ENCODE assay signal across 8 mouse cellular contexts in genomic region chr6:49208297-49208930, GRCm38 (mm10). TPM values are rescaled to one million over a fixed set of nuclear protein-coding genes. Genes with fewer than 3 reads are reported as not detected.
DNase-seq lines count a peak whose midpoint lies in the region; ATAC-seq and TF ChIP-seq lines count a peak whose summit lies in the region.

No protein-coding gene starts in this region.

- peak overlapping the region; percentile 23 for H3K4me2 ChIP-seq in hindbrain, postnatal 0 days (ENCODE audit: low read depth, low read length)
- no peak overlapping the region for H3K4me2 ChIP-seq in forebrain, embryonic 16.5 days (ENCODE audit: low read length)

- H3K4me3 ChIP-seq in kidney, adult 2 months (ENCODE audit: insufficient read depth, low read depth, low read length) = no peak overlapping the region
- H3K4me3 ChIP-seq in bone marrow macrophage, adult 2 months (ENCODE audit: insufficient read depth, low read length) = peak overlapping the region; percentile 53
- no peak overlapping the region for H3K4me3 ChIP-seq in hindbrain, postnatal 0 days (ENCODE audit: low read length)
- peak overlapping the region; percentile 74 for H3K4me3 ChIP-seq in megakaryocyte, embryonic 14.5 days (replicated peaks)
- no peak overlapping the region for H3K4me3 ChIP-seq in forebrain, embryonic 16.5 days (replicated peaks; ENCODE audit: low read length)

- WGBS in kidney, adult 2 months = 36% methylated on average over 8 of the region's 8 CpGs
- 55% methylated on average over 8 of the region's 8 CpGs for WGBS in hindbrain, postnatal 0 days
- 70% methylated on average over 8 of the region's 8 CpGs for WGBS in forebrain, embryonic 16.5 days

- H3K9me3 ChIP-seq in hindbrain, postnatal 0 days (ENCODE audit: low read length) = no peaks in the 10 kb centered on the region
- no peaks in the 10 kb centered on the region for H3K9me3 ChIP-seq in megakaryocyte, embryonic 14.5 days
- no peaks in the 10 kb centered on the region for H3K9me3 ChIP-seq in forebrain, embryonic 16.5 days (ENCODE audit: control insufficient read depth, low read length)

- H3K27me3 ChIP-seq in kidney, adult 2 months (replicated peaks; ENCODE audit: control insufficient read depth, insufficient read depth, low read length) = peaks cover 1% of the 10 kb centered on the region; the same call in 1 of the 2 replicates
- no peaks in the 10 kb centered on the region for H3K27me3 ChIP-seq in hindbrain, postnatal 0 days (ENCODE audit: insufficient read depth, low read length)
- H3K27me3 ChIP-seq in megakaryocyte, embryonic 14.5 days (replicated peaks) = no peaks in the 10 kb centered on the region
- H3K27me3 ChIP-seq in forebrain, embryonic 16.5 days (replicated peaks; ENCODE audit: control insufficient read depth, insufficient read depth, low read length) = no peaks in the 10 kb centered on the region

- peak; percentile 52; the same call in 1 of the 2 replicates for ATAC-seq in hindbrain, postnatal 0 days
- no peak for ATAC-seq in forebrain, embryonic 16.5 days

- TF ChIP-seq CTCF in kidney, adult 2 months (conservative IDR thresholded peaks at IDR 0.05; ENCODE audit: insufficient read depth, insufficient read length, low read depth, low read length) = peak; percentile 29; the same call in 1 of the 2 replicates
- TF ChIP-seq CTCF in bone marrow macrophage, adult 2 months (IDR thresholded peaks at IDR 0.05; ENCODE audit: low read depth, low read length) = no peak
- TF ChIP-seq CTCF in hindbrain, postnatal 0 days (IDR thresholded peaks at IDR 0.05; ENCODE audit: low read depth) = peak; percentile 76

- H3K9ac ChIP-seq in hindbrain, postnatal 0 days (replicated peaks; ENCODE audit: low read length) = no peak overlapping the region
- H3K9ac ChIP-seq in forebrain, embryonic 16.5 days (replicated peaks; ENCODE audit: low read depth, low read length) = no peak overlapping the region

- no peak for TF ChIP-seq POLR2A in kidney, adult 2 months (IDR thresholded peaks at IDR 0.05; ENCODE audit: low read depth, low read length)
- TF ChIP-seq POLR2A in bone marrow macrophage, adult 2 months (IDR thresholded peaks at IDR 0.05; ENCODE audit: borderline replicate concordance, low read depth, low read length) = no peak

- no peaks in the 10 kb centered on the region; the same call in 1 of the 2 replicates for H3K4me1 ChIP-seq in kidney, adult 2 months (ENCODE audit: control insufficient read depth, insufficient read depth, low read length)
- H3K4me1 ChIP-seq in bone marrow macrophage, adult 2 months (ENCODE audit: control insufficient read depth, insufficient read depth, low read length) = peaks cover 42% of the 10 kb centered on the region
- peaks cover 11% of the 10 kb centered on the region for H3K4me1 ChIP-seq in hindbrain, postnatal 0 days (ENCODE audit: insufficient read depth, low read length)
- H3K4me1 ChIP-seq in megakaryocyte, embryonic 14.5 days = peaks cover 65% of the 10 kb centered on the region
- H3K4me1 ChIP-seq in forebrain, embryonic 16.5 days (replicated peaks; ENCODE audit: control insufficient read depth, insufficient read depth, low read length) = peaks cover 39% of the 10 kb centered on the region

- H3K27ac ChIP-seq in kidney, adult 2 months (ENCODE audit: insufficient read depth, low read depth, low read length) = no peak overlapping the region
- H3K27ac ChIP-seq in bone marrow macrophage, adult 2 months (ENCODE audit: insufficient read depth, low read depth, low read length) = peak overlapping the region; percentile 90
- no peak overlapping the region for H3K27ac ChIP-seq in hindbrain, postnatal 0 days
- no peak overlapping the region for H3K27ac ChIP-seq in forebrain, embryonic 16.5 days (ENCODE audit: low read length)

- H3K36me3 ChIP-seq in kidney, adult 2 months (ENCODE audit: control insufficient read depth, insufficient read depth, low read length) = no peaks in the 10 kb centered on the region
- H3K36me3 ChIP-seq in hindbrain, postnatal 0 days (ENCODE audit: insufficient read depth, low read length) = no peaks in the 10 kb centered on the region
- peaks cover 41% of the 10 kb centered on the region for H3K36me3 ChIP-seq in megakaryocyte, embryonic 14.5 days (replicated peaks; ENCODE audit: low read length)
- H3K36me3 ChIP-seq in forebrain, embryonic 16.5 days (ENCODE audit: control insufficient read depth, insufficient read depth) = 0 out of 2 replicates have a peak, but pooled peaks cover 7% of the 10 kb centered on the region

- DNase-seq in kidney, adult 2 months = peak; percentile 54
- DNase-seq in kidney, adult 11 months = no peak
- peak; percentile 67 for DNase-seq in hindbrain, postnatal 0 days (ENCODE audit: low spot score)
- no peak for DNase-seq in urinary bladder, postnatal 36 days (ENCODE audit: low spot score in 2 of 2)
- no peak for DNase-seq in adrenal gland, postnatal 4 days (ENCODE audit: low spot score in 2 of 2)

RNA-seq across cellular contexts. Expression of gene Igf2bp3, which starts 6.3 kb away (rescaled TPM):
- 0.03 and 0.04 TPM in 2 replicates for polyA plus RNA-seq in kidney, adult 2 months (2012; rRNA removed)
- polyA plus RNA-seq in bone marrow macrophage, adult 2 months (2012; ENCODE audit: insufficient read depth, insufficient read length, missing spikeins) = 0.68 and 0.79 TPM in 2 replicates
- 8.9 and 13.3 TPM in 2 replicates for total RNA-seq in hindbrain, postnatal 0 days (2014; rRNA removed)
- polyA plus RNA-seq in hindbrain, postnatal 0 days (2015; fragmentation: Nextera tagmentation; extraction: Ambion mirVana) = 16.1 and 16.6 TPM in 2 replicates
- 0.39 and 11.9 TPM in 2 replicates for polyA plus RNA-seq in megakaryocyte, embryonic 14.5 days (2012; ENCODE audit: insufficient read depth, low replicate concordance)
- 34.1 and 39.0 TPM in 2 replicates for polyA plus RNA-seq in forebrain, embryonic 16.5 days (2015; fragmentation: Nextera tagmentation; extraction: Ambion mirVana)
- total RNA-seq in adrenal gland, postnatal 4 days (2021) = 10 to 100 TPM; 16.9 to 17.5 TPM

RNA-seq across cellular contexts. Expression of gene Tra2a, which starts 55.4 kb away (rescaled TPM):
- polyA plus RNA-seq in kidney, adult 2 months (2012; rRNA removed) = 18.4 and 22.7 TPM in 2 replicates
- 94.2 and 103 TPM in 2 replicates for polyA plus RNA-seq in bone marrow macrophage, adult 2 months (2012; ENCODE audit: insufficient read depth, insufficient read length, missing spikeins)
- 54.3 and 60.9 TPM in 2 replicates for total RNA-seq in hindbrain, postnatal 0 days (2014; rRNA removed)
- 43.0 and 44.6 TPM in 2 replicates for polyA plus RNA-seq in hindbrain, postnatal 0 days (2015; fragmentation: Nextera tagmentation; extraction: Ambion mirVana)
- polyA plus RNA-seq in megakaryocyte, embryonic 14.5 days (2012; ENCODE audit: insufficient read depth, low replicate concordance) = 12.2 TPM in 1 of 2 replicates, not detected in the other
- 154 and 163 TPM in 2 replicates for polyA plus RNA-seq in forebrain, embryonic 16.5 days (2015; fragmentation: Nextera tagmentation; extraction: Ambion mirVana)
- 10 to 100 TPM; 58.7 to 63.1 TPM for total RNA-seq in adrenal gland, postnatal 4 days (2021)

Comparison
In these comparisons a context has a peak if more than half of its experiments do, and no peak if none do; other contexts are left out.
1. DNase-seq: peak in kidney, adult 2 months (single experiment) and hindbrain, postnatal 0 days (single experiment); none in kidney, adult 11 months (single experiment), urinary bladder, postnatal 36 days (0 of 2) and adrenal gland, postnatal 4 days (0 of 2).
2. H3K4me3 ChIP-seq: peak in bone marrow macrophage, adult 2 months (single experiment) and megakaryocyte, embryonic 14.5 days (single experiment); none in kidney, adult 2 months (single experiment), hindbrain, postnatal 0 days (single experiment) and forebrain, embryonic 16.5 days (single experiment).